Mouse (Mus musculus): ENCODE results near the gene Evx2. TPM values are rescaled to one million over a fixed set of nuclear protein-coding genes. Genes with fewer than 3 reads are reported as not detected.

The Evx2 gene
- polyA plus RNA-seq (2015; fragmentation: Nextera tagmentation; extraction: Ambion mirVana) = 0.40 and 0.58 TPM in 2 replicates

DNA sequence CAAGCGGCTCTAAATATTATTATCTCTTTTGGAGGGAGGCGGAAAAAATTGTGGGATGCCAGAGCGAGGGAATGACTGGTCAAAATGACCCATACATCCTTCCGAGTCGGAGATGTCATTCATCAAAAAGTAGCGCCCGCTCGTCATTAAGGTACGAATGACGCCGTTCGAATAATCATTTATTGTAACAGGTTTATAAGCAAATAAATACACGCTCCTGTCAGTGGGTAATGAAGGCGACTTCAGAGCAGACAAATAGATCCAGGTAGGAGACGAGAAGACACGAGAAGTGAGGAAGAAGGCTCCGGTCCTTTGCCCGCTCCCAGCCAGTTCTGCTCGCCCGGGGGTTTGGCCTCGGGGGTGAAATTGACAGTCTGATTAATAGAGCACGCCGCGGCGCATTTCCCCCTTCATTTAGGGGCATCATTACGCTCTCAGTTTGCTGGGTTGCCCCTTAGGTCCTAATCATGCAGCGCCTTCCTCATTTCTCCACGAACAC lies at the start of gene Evx2:
Gene Evx2 (minus strand): TSS at position 51 of the 499 bp plus-strand sequence.
- no peak within 1 kb of the TSS for H3K9ac ChIP-seq (ENCODE audit: low read depth, low read length)
- peak within 1 kb of the TSS; percentile 14 for H3K4me3 ChIP-seq (ENCODE audit: low read length)
- ATAC-seq = no peak
- H3K4me1 ChIP-seq (ENCODE audit: control insufficient read depth, insufficient read depth, low read depth, low read length) = peaks cover 6% of the 10 kb centered on the region
- peaks cover 57% of the 10 kb centered on the region for H3K27me3 ChIP-seq (replicated peaks; ENCODE audit: control insufficient read depth, insufficient read depth, low read length)
- no peak within 1 kb of the TSS for H3K4me2 ChIP-seq (ENCODE audit: low read length)
- H3K27ac ChIP-seq (ENCODE audit: low read depth, low read length) = 0 out of 2 replicates have a peak within 1 kb of the TSS, but pooled peaks have one; percentile 21
- H3K36me3 ChIP-seq (ENCODE audit: control insufficient read depth, insufficient read depth, low read length) = no peaks in the 10 kb centered on the region
- WGBS = 2% methylated on average over 28 of the region's 28 CpGs
- no peaks in the 10 kb centered on the region; the same call in 1 of the 2 replicates for H3K9me3 ChIP-seq (ENCODE audit: control insufficient read depth, low read length)

DNA sequence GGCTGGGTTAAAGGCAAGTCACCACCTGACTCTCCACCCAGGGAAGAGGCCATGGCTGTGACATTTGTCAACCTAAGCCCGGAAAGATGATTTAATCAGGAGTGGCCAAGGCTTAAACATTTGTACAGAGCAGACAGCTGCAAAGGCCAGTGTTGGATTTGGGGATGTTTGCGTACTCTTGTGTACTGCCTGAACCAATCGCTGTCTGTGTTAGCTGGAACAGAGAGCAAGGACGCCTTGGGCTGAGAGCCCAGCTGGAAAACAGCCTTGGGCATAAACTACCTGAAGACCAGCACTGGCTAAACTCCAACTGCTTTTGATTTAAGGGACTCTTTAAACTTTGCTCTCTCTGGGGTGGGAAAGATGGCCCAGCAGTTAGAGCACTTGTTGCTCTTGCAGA lies 49.3 kb upstream of the Evx2 start:
- Histone ChIP-seq H3K27me3 (replicated peaks; ENCODE audit: control insufficient read depth, insufficient read depth, low read length) (peaks cover 58% of the 10 kb centered on the region), H3K9me3 (ENCODE audit: control insufficient read depth, low read length) (no peaks in the 10 kb centered on the region), H3K9ac (ENCODE audit: low read depth, low read length) (no peak overlapping the region), H3K4me2 (ENCODE audit: low read length) (no peak overlapping the region), H3K4me1 (ENCODE audit: control insufficient read depth, insufficient read depth, low read depth, low read length) (peaks cover 14% of the 10 kb centered on the region), H3K27ac (ENCODE audit: low read depth, low read length) (no peak overlapping the region), H3K4me3 (ENCODE audit: low read length) (no peak overlapping the region), H3K36me3 (ENCODE audit: control insufficient read depth, insufficient read depth, low read length) (no peaks in the 10 kb centered on the region)
- WGBS = 10% methylated on average over 4 of the region's 4 CpGs
- no peak for ATAC-seq

DNA sequence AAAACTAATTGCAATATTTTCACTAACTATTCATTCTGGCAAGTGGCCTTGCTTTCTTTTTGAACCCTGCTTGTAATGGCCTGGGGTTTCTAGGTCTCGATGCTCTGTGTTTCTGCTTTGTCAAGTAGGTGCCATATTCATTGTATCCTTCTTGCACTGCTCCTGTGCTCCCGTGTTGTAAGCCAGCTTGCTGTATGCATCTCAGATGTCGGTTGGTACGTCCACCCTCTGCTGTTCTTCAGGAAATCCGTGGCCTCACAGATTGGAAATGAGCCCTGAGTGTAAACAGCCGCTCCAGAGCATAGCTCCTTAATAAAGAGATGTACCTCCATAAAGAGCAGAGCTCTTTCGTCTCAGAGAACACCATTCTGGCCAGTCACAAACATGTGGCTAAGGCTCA lies 48.2 kb upstream of the Evx2 start:
- Histone ChIP-seq H3K27ac (ENCODE audit: low read depth, low read length) (no peak overlapping the region), H3K4me1 (ENCODE audit: control insufficient read depth, insufficient read depth, low read depth, low read length) (peaks cover 14% of the 10 kb centered on the region), H3K9ac (ENCODE audit: low read depth, low read length) (no peak overlapping the region), H3K4me3 (ENCODE audit: low read length) (no peak overlapping the region), H3K4me2 (ENCODE audit: low read length) (no peak overlapping the region), H3K36me3 (ENCODE audit: control insufficient read depth, insufficient read depth, low read length) (no peaks in the 10 kb centered on the region), H3K27me3 (replicated peaks; ENCODE audit: control insufficient read depth, insufficient read depth, low read length) (peaks cover 58% of the 10 kb centered on the region), H3K9me3 (ENCODE audit: control insufficient read depth, low read length) (no peaks in the 10 kb centered on the region)
- ATAC-seq = no peak
- 10% methylated on average over 7 of the region's 7 CpGs for WGBS

DNA sequence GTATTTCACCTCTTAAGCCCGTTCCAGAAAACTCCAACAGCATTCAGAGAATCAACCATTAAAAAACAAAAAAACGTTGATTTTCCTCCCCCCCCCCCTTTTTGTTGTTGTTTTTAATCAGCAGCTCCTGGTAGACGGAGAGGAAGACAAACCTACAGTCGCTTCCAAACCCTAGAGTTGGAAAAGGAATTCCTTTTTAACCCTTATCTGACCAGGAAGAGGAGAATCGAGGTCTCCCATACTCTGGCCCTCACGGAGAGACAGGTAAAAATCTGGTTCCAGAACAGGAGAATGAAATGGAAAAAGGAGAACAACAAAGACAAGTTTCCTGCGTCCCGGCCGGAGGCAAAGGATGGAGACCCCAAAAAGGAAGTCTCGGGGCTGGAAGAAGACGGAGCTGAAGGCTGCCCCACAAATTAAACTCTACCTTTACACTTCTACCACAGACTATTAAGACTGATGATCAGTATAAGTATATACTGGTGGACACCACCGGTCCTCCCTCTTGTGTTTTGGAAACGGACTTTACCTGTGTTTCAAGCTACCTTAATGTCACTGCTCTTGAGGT lies 47.1 kb upstream of the Evx2 start:
- H3K9me3 ChIP-seq (ENCODE audit: control insufficient read depth, low read length) = no peaks in the 10 kb centered on the region
- H3K4me2 ChIP-seq (ENCODE audit: low read length) = no peak overlapping the region
- H3K27ac ChIP-seq (ENCODE audit: low read depth, low read length) = no peak overlapping the region
- 3% methylated on average over 13 of the region's 13 CpGs for WGBS
- ATAC-seq = no peak
- peaks cover 52% of the 10 kb centered on the region for H3K27me3 ChIP-seq (replicated peaks; ENCODE audit: control insufficient read depth, insufficient read depth, low read length)
- no peak overlapping the region for H3K9ac ChIP-seq (ENCODE audit: low read depth, low read length)
- H3K36me3 ChIP-seq (ENCODE audit: control insufficient read depth, insufficient read depth, low read length) = no peaks in the 10 kb centered on the region
- H3K4me1 ChIP-seq (ENCODE audit: control insufficient read depth, insufficient read depth, low read depth, low read length) = peaks cover 10% of the 10 kb centered on the region
- no peak overlapping the region for H3K4me3 ChIP-seq (ENCODE audit: low read length)

DNA sequence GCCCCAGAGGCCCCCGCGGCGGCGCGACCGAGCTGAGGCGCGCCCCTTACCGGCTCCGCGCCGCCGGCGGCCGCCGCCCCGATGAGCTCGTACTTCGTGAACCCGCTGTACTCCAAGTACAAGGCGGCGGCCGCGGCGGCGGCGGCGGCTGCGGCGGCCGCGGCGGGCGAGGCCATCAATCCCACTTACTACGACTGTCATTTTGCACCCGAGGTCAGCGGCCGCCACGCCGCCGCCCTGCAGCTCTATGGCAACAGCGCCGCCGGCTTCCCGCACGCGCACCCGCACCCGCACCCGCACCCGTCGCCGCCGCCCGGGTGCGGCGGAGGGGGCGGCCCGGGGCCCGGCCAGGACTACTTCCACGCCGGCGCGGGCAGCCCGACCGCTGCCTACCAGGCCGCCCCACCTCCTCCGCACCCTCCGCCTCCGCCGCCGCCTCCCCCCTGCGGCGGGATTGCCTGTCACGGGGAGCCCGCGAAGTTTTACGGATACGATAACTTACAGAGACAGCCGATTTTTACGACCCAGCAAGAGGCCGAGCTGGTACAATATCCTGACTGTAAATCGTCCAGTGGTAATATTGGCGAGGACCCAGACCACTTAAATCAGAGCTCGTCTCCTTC lies 46.2 kb upstream of the Evx2 start:
- WGBS = under 1% methylated on average over 43 of the region's 85 CpGs
- Histone ChIP-seq H3K9ac (ENCODE audit: low read depth, low read length) (peak overlapping the region; percentile 43), H3K27ac (ENCODE audit: low read depth, low read length) (no peak overlapping the region), H3K4me2 (ENCODE audit: low read length) (peak overlapping the region; percentile 55), H3K4me1 (ENCODE audit: control insufficient read depth, insufficient read depth, low read depth, low read length) (peaks cover 10% of the 10 kb centered on the region), H3K4me3 (ENCODE audit: low read length) (peak overlapping the region; percentile 41), H3K27me3 (replicated peaks; ENCODE audit: control insufficient read depth, insufficient read depth, low read length) (peaks cover 53% of the 10 kb centered on the region), H3K9me3 (ENCODE audit: control insufficient read depth, low read length) (no peaks in the 10 kb centered on the region), H3K36me3 (ENCODE audit: control insufficient read depth, insufficient read depth, low read length) (no peaks in the 10 kb centered on the region)
- no peak for ATAC-seq

DNA sequence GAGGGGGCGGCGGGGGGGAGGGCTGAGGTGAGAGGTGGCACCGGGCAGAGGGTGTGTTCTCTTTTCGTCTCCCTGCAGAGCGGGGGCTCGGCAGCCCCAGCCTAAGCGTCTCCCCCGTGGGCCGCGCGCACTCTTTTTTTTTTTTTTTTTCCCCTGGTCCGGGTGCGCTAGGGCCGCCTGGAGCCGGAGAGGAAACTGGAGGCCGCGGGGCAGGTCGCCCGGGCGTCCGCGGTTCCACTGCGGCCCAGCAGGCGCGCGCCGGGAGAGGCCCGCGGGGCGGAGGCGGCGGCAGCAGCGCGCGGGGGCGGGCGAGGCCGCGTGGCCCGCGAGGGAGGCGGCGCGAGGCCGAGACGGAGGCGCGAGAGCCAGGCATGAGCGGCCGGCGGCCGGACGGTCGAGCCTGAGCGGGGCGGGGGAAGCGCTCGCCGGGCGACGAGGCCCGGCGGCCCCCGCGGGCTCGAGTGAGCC lies 45.7 kb upstream of the Evx2 start:
- WGBS = 2% methylated on average over 20 of the region's 66 CpGs
- H3K27ac ChIP-seq (ENCODE audit: low read depth, low read length) = no peak overlapping the region
- H3K9ac ChIP-seq (ENCODE audit: low read depth, low read length) = peak overlapping the region; percentile 43
- peaks cover 10% of the 10 kb centered on the region for H3K4me1 ChIP-seq (ENCODE audit: control insufficient read depth, insufficient read depth, low read depth, low read length)
- H3K4me2 ChIP-seq (ENCODE audit: low read length) = peak overlapping the region; percentile 55
- peak overlapping the region; percentile 41 for H3K4me3 ChIP-seq (ENCODE audit: low read length)
- H3K9me3 ChIP-seq (ENCODE audit: control insufficient read depth, low read length) = no peaks in the 10 kb centered on the region
- no peak for ATAC-seq
- no peaks in the 10 kb centered on the region for H3K36me3 ChIP-seq (ENCODE audit: control insufficient read depth, insufficient read depth, low read length)
- peaks cover 53% of the 10 kb centered on the region for H3K27me3 ChIP-seq (replicated peaks; ENCODE audit: control insufficient read depth, insufficient read depth, low read length)

DNA sequence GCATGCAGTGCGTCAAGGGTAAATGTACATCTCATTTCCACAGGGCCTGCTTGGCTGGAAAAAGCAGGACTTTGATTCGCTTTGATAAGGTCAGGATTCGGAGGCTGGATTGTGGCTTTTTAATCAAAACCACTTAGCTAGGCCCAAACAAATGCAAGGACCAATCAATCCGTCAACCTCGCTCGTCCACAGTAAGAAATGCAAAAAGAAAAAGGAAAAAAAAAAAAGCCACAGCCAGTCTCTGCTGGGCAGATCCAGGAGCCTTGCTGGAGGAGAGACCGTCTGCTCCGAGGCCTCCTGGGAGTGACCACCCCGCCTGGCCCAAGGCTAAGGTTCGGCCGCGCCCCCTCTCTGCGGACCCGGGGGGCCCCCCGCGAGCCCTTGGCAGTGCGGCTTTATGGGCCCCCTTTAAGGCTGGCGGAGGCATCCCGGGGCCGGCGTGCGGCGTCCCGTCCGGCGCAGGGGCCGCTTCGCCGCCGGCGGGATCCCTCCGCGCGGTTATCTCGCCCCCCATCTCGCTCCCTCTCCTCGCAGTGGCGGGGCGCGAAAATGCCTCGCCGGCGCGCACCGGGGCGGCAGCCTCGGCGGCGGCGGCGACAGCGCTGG lies 45.1 kb upstream of the Evx2 start, which contains the start of gene Hoxd8:
Gene Hoxd8 (plus strand): TSS at position 223 of the 606 bp plus-strand sequence.
- Histone ChIP-seq H3K36me3 (ENCODE audit: control insufficient read depth, insufficient read depth, low read length) (no peaks in the 10 kb centered on the region), H3K9ac (ENCODE audit: low read depth, low read length) (peak within 1 kb of the TSS; percentile 43), H3K4me2 (ENCODE audit: low read length) (peak within 1 kb of the TSS; percentile 55), H3K4me3 (ENCODE audit: low read length) (peak within 1 kb of the TSS; percentile 41), H3K4me1 (ENCODE audit: control insufficient read depth, insufficient read depth, low read depth, low read length) (peaks cover 10% of the 10 kb centered on the region), H3K9me3 (ENCODE audit: control insufficient read depth, low read length) (no peaks in the 10 kb centered on the region), H3K27me3 (replicated peaks; ENCODE audit: control insufficient read depth, insufficient read depth, low read length) (peaks cover 53% of the 10 kb centered on the region), H3K27ac (ENCODE audit: low read depth, low read length) (no peak within 1 kb of the TSS)
- under 1% methylated on average over 28 of the region's 52 CpGs for WGBS
- ATAC-seq = no peak; the same call in 1 of the 2 replicates

DNA sequence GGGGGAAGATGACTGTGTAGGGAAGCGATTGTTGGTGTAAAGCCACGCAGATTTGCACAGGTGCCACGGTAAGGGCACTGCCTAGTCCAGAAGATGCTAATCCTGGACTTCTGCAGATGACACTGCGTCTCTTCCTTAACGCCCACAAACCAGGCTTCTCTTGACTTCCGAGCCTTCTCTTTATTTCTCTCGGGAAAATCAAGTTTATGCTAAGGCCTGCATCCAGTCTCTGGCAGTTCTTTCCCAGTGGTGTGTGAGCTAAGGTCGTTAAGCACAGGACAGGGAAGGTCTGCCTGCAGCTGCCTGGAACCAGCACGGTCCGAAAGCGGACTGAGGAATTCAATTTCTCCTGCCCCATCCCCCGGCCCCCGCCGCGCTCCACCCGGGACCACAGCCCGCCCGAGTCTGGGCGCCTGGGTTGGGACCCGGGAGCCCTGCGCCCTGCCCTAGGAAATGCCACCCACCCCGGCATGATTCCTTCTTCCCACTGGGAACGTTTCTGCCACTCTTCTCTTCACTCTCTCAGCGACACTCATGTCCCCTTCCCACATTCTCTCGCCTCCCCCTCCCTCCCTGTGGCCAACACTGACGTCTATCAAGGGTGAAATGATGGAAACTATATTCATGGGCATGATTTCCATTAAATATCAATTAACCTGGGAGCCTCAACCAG lies 44.5 kb upstream of the Evx2 start:
- WGBS = 4% methylated on average over 26 of the region's 26 CpGs
- H3K27ac ChIP-seq (ENCODE audit: low read depth, low read length) = no peak overlapping the region
- no peak; the same call in 1 of the 2 replicates for ATAC-seq

More for the DNA sequence above, 44.5 kb upstream of the Evx2 start:
- peaks cover 10% of the 10 kb centered on the region for H3K4me1 ChIP-seq (ENCODE audit: control insufficient read depth, insufficient read depth, low read depth, low read length)
- H3K4me2 ChIP-seq (ENCODE audit: low read length) = no peak overlapping the region
- no peak overlapping the region for H3K9ac ChIP-seq (ENCODE audit: low read depth, low read length)
- peaks cover 47% of the 10 kb centered on the region for H3K27me3 ChIP-seq (replicated peaks; ENCODE audit: control insufficient read depth, insufficient read depth, low read length)
- no peaks in the 10 kb centered on the region for H3K36me3 ChIP-seq (ENCODE audit: control insufficient read depth, insufficient read depth, low read length)
- H3K4me3 ChIP-seq (ENCODE audit: low read length) = no peak overlapping the region
- no peaks in the 10 kb centered on the region for H3K9me3 ChIP-seq (ENCODE audit: control insufficient read depth, low read length)

Measured in hindbrain, embryonic 16.5 days (tissue).